Mouse (Mus musculus) intestine, embryonic 15.5 days (tissue): ENCODE data around the gene Ablim1. TPM values are rescaled to one million over a fixed set of nuclear protein-coding genes. Genes with fewer than 3 reads are reported as not detected.

ENCODE experiments used
- ATAC-seq: fragments of 200-750 bp; cut with Nextera tagmentation; 2 replicates; pipeline ENCODE4 v1.8.0; 2017; ENCODE audit warnings: moderate TSS enrichment, moderate library complexity
- H3K27ac ChIP-seq: fragments of 300-500 bp; sonication (generic); 2 replicates; pipeline ENCODE4 v1.5.1; 2015; ENCODE audit warnings: mild to moderate bottlenecking, inconsistent platforms
- H3K27me3 ChIP-seq: fragments of 300-500 bp; sonication (generic); replicated peaks from 2 replicates; pipeline ENCODE4 v1.6.1; 2015; ENCODE audit warnings: inconsistent platforms
- H3K36me3 ChIP-seq: fragments of 300-500 bp; sonication (generic); 2 replicates; pipeline ENCODE4 v1.6.1; 2015; ENCODE audit warnings: inconsistent platforms
- H3K4me1 ChIP-seq: fragments of 300-500 bp; sonication (generic); replicated peaks from 2 replicates; pipeline ENCODE4 v1.6.1; 2015; ENCODE audit warnings: inconsistent platforms
- H3K4me2 ChIP-seq: fragments of 300-500 bp; sonication (generic); replicated peaks from 2 replicates; pipeline ENCODE4 v1.6.1; 2015; ENCODE audit warnings: mild to moderate bottlenecking, inconsistent platforms
- H3K4me3 ChIP-seq: fragments of 300-500 bp; sonication (generic); replicated peaks from 2 replicates; pipeline ENCODE4 v1.5.1; 2015; ENCODE audit warnings: inconsistent platforms
- H3K9ac ChIP-seq: fragments of 300-500 bp; sonication (generic); 2 replicates; pipeline ENCODE4 v1.6.1; 2015; ENCODE audit warnings: inconsistent platforms
- H3K9me3 ChIP-seq: fragments of 300-500 bp; sonication (generic); 2 replicates; pipeline ENCODE4 v1.6.1; 2016; ENCODE audit warnings: inconsistent platforms
- WGBS: fragments of 180-500 bp; shearing (Covaris S2); methylation state at CpG from one replicate; pipeline ENCODE4 v1.1.7; 2015; 5-methylcytosine and 5-hydroxymethylcytosine counted together
- polyA plus RNA-seq: library from polyadenylated mRNA; unstranded; fragments of >200 nt; fragmentation: Nextera tagmentation; extraction: Ambion mirVana; gene quantifications from 2 replicates; pipeline ENCODE4 v1.2.1, GENCODE M21; 2015

Ablim1 gene
- polyA plus RNA-seq, 1 experiment from 2014 or later, result 31.2 TPM

- H3K27ac ChIP-seq, result no peak overlapping the region
- peaks cover 29% of the 10 kb centered on the region for H3K4me1 ChIP-seq
- ATAC-seq, result no peak
- no peaks in the 10 kb centered on the region for H3K27me3 ChIP-seq
- no peaks in the 10 kb centered on the region for H3K36me3 ChIP-seq
- whole genome bisulfite sequencing, result 79% methylated on average over 4 of the region's 4 CpGs
- H3K9me3 ChIP-seq, result no peaks in the 10 kb centered on the region
- no peak overlapping the region for H3K9ac ChIP-seq
- no peak overlapping the region for H3K4me2 ChIP-seq
- H3K4me3 ChIP-seq, result no peak overlapping the region
Observed at GRCm38 (mm10) chr19:56995441-56995840, 319.3 kb downstream of the Ablim1 start.

GRCm38 (mm10) chr19:56994653-56995052, 320.1 kb downstream of the Ablim1 start:
- no peak overlapping the region for H3K4me2 ChIP-seq
- no peak for ATAC-seq
- H3K4me1 ChIP-seq, result peaks cover 37% of the 10 kb centered on the region
- no peak overlapping the region for H3K27ac ChIP-seq
- H3K4me3 ChIP-seq, result no peak overlapping the region
- no peak overlapping the region for H3K9ac ChIP-seq
- no peaks in the 10 kb centered on the region for H3K9me3 ChIP-seq
- no peaks in the 10 kb centered on the region for H3K27me3 ChIP-seq
- H3K36me3 ChIP-seq, result no peaks in the 10 kb centered on the region
- 82% methylated on average over 4 of the region's 4 CpGs for WGBS

GRCm38 (mm10) chr19:56993763-56994162, 321.0 kb downstream of the Ablim1 start:
- no peaks in the 10 kb centered on the region for H3K36me3 ChIP-seq
- H3K4me1 ChIP-seq, result peaks cover 39% of the 10 kb centered on the region
- no peaks in the 10 kb centered on the region for H3K27me3 ChIP-seq
- no peak for ATAC-seq
- no peaks in the 10 kb centered on the region for H3K9me3 ChIP-seq
- H3K4me3 ChIP-seq, result no peak overlapping the region
- H3K4me2 ChIP-seq, result no peak overlapping the region
- no peak overlapping the region for H3K9ac ChIP-seq
- H3K27ac ChIP-seq, result no peak overlapping the region
- 71% methylated on average over 4 of the region's 4 CpGs for WGBS

- no peaks in the 10 kb centered on the region for H3K9me3 ChIP-seq
- 69% methylated on average over 8 of the region's 8 CpGs for WGBS
- H3K4me2 ChIP-seq, result no peak overlapping the region
- H3K4me3 ChIP-seq, result no peak overlapping the region
- no peaks in the 10 kb centered on the region for H3K27me3 ChIP-seq
- H3K4me1 ChIP-seq, result peaks cover 38% of the 10 kb centered on the region
- ATAC-seq, result no peak
- H3K36me3 ChIP-seq, result no peaks in the 10 kb centered on the region
- H3K9ac ChIP-seq, result no peak overlapping the region
- H3K27ac ChIP-seq, result no peak overlapping the region
Observed at GRCm38 (mm10) chr19:56992978-56993545, 321.7 kb downstream of the Ablim1 start.

GRCm38 (mm10) chr19:56990367-56991111, 324.2 kb downstream of the Ablim1 start:
- Histone ChIP-seq H3K9me3 (no peaks in the 10 kb centered on the region), H3K9ac (no peak overlapping the region), H3K4me1 (peaks cover 36% of the 10 kb centered on the region), H3K4me3 (no peak overlapping the region), H3K36me3 (no peaks in the 10 kb centered on the region), H3K27ac (0 out of 2 replicates have a peak overlapping the region, but pooled peaks have one; percentile 48), H3K27me3 (no peaks in the 10 kb centered on the region), H3K4me2 (0 out of 2 replicates have a peak overlapping the region, but pooled peaks have one; percentile 26)
- peak; percentile 54; the same call in 1 of the 2 replicates for ATAC-seq
- WGBS, result 41% methylated on average over 14 of the region's 14 CpGs

- 71% methylated on average over 8 of the region's 8 CpGs for WGBS
- no peaks in the 10 kb centered on the region for H3K27me3 ChIP-seq
Observed at GRCm38 (mm10) chr19:56989171-56989570, 325.5 kb downstream of the Ablim1 start.

GRCm38 (mm10) chr19:56984229-56984628, 330.5 kb downstream of the Ablim1 start:
- peaks cover 26% of the 10 kb centered on the region for H3K4me1 ChIP-seq
- H3K9ac ChIP-seq, result no peak overlapping the region
- no peaks in the 10 kb centered on the region for H3K27me3 ChIP-seq
- no peak overlapping the region for H3K4me3 ChIP-seq
- no peak overlapping the region for H3K4me2 ChIP-seq
- H3K9me3 ChIP-seq, result no peaks in the 10 kb centered on the region
- 44% methylated on average over 4 of the region's 4 CpGs for WGBS
- no peaks in the 10 kb centered on the region for H3K36me3 ChIP-seq
- H3K27ac ChIP-seq, result peak overlapping the region; percentile 73
- ATAC-seq, result peak; percentile 37; the same call in 1 of the 2 replicates

More at GRCm38 (mm10) chr19:56989171-56989570, 325.5 kb downstream of the Ablim1 start:
- Histone ChIP-seq H3K27ac (peak overlapping the region; percentile 55), H3K4me1 (peaks cover 30% of the 10 kb centered on the region), H3K36me3 (no peaks in the 10 kb centered on the region), H3K4me3 (no peak overlapping the region), H3K9me3 (no peaks in the 10 kb centered on the region), H3K4me2 (no peak overlapping the region), H3K9ac (no peak overlapping the region)
- ATAC-seq, result peak; percentile 30; the same call in 1 of the 2 replicates

GRCm38 (mm10) chr19:56983757-56984156, 331.0 kb downstream of the Ablim1 start:
- H3K4me2 ChIP-seq, result no peak overlapping the region
- 54% methylated on average over 10 of the region's 10 CpGs for WGBS
- peaks cover 22% of the 10 kb centered on the region for H3K4me1 ChIP-seq
- no peaks in the 10 kb centered on the region for H3K9me3 ChIP-seq
- ATAC-seq, result no peak
- no peaks in the 10 kb centered on the region for H3K36me3 ChIP-seq
- no peaks in the 10 kb centered on the region for H3K27me3 ChIP-seq
- H3K4me3 ChIP-seq, result no peak overlapping the region
- H3K9ac ChIP-seq, result no peak overlapping the region
- H3K27ac ChIP-seq, result peak overlapping the region; percentile 73

Other genes starting within 250 kb of the Ablim1 start
- 11.7 and 12.8 TPM in 2 replicates for gene Fam160b1, start 45.8 kb upstream of the Ablim1 start, polyA plus RNA-seq
- gene Trub1, start 138.0 kb upstream of the Ablim1 start, polyA plus RNA-seq, result 20.6 and 24.1 TPM in 2 replicates